Mouse (Mus musculus): Measurements from ENCODE around the gene Sec31a.

Gene Sec31a

GRCm38 (mm10) chr5:100412886-100413285 is 3.1 kb downstream of the Sec31a start:
- no peak for DNase-seq (ENCODE audit: extremely low read depth, insufficient read length, low spot score)

GRCm38 (mm10) chr5:100410281-100410680 is 5.8 kb downstream of the Sec31a start:
- no peak for DNase-seq (ENCODE audit: extremely low read depth, insufficient read length, low spot score)

- no peak for DNase-seq (ENCODE audit: extremely low read depth, insufficient read length, low spot score)
These were observed 7.5 kb downstream of the Sec31a start for GRCm38 (mm10) chr5:100408485-100408884.

GRCm38 (mm10) chr5:100396753-100397152 is 19.3 kb downstream of the Sec31a start:
- DNase-seq (ENCODE audit: extremely low read depth, insufficient read length, low spot score) = no peak

- DNase-seq (ENCODE audit: extremely low read depth, insufficient read length, low spot score) = no peak
These were observed 22.4 kb downstream of the Sec31a start for GRCm38 (mm10) chr5:100393681-100394080.

GRCm38 (mm10) chr5:100392436-100392955 is 23.5 kb downstream of the Sec31a start:
- DNase-seq (ENCODE audit: extremely low read depth, insufficient read length, low spot score) = no peak

- DNase-seq (ENCODE audit: extremely low read depth, insufficient read length, low spot score) = no peak
These were observed 32.1 kb downstream of the Sec31a start for GRCm38 (mm10) chr5:100383782-100384510.

DNA sequence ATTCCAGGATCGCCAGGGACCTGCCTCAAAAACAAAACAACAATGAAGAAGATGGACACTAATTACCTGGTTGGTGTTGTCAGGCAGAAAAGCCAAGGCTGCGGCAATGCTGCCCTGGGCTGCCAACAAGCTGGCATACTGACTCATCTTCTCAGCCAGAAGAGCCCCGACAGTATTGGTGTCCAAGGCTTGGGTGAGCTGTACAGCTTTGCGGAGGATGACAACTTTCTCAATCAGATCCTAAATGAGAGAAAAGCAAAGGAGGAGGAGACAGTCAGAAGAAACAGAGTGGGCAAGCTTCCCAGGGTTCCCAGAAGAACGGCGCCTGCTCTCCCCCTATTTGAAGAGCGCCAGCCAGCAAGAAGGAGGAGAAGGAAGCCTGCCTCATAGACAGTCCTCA is 34.9 kb downstream of the Sec31a start:
- no peak for DNase-seq (ENCODE audit: extremely low read depth, insufficient read length, low spot score)

DNA sequence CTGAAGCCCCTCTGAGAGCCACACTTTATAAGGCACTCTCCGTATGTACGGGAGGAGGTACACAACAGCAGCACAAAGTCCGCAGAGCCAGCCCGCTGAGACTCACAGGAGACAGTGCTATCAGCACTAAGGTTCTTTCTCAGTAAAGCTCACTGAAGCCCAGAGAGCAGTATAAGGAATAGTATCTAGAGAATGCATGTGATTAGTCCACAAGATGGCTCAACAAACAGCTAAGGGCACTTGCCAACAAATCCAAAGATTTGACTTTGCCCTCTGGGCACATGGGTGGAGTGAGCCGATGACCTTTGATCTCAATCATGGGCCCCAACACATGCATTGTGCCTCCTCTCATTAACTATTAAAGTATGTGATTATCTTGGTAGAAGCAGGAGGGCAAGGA is 35.8 kb downstream of the Sec31a start:
- DNase-seq (ENCODE audit: extremely low read depth, insufficient read length, low spot score) = no peak

GRCm38 (mm10) chr5:100378981-100379380 is 37.1 kb downstream of the Sec31a start:
- no peak for DNase-seq (ENCODE audit: extremely low read depth, insufficient read length, low spot score)

- no peak for DNase-seq (ENCODE audit: extremely low read depth, insufficient read length, low spot score)
These were observed 37.8 kb downstream of the Sec31a start for GRCm38 (mm10) chr5:100378211-100378610.

GRCm38 (mm10) chr5:100377376-100377775 is 38.7 kb downstream of the Sec31a start:
- no peak for DNase-seq (ENCODE audit: extremely low read depth, insufficient read length, low spot score)

DNA sequence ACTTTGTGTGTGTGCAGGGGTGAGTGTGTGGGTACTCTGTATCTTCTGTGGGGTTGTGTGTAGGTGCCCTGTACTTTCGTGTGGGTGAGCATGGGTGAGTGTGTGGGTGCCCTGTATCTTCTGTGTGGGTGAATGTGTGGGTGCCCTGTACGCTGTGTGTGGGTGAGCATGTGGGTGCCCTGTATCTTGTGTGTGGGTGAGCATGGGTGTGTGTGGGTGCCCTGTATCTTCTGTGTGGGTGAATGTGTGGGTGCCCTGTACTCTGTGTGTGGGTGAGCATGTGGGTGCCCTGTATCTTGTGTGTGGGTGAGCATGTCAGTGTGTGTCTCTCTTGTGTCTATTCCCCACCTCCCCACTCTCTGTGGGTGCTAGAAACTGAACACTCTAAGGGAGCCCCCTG is 41.3 kb downstream of the Sec31a start:
- DNase-seq (ENCODE audit: extremely low read depth, insufficient read length, low spot score) = no peak

GRCm38 (mm10) chr5:100373952-100374351 is 42.1 kb downstream of the Sec31a start:
- DNase-seq (ENCODE audit: extremely low read depth, insufficient read length, low spot score) = no peak

GRCm38 (mm10) chr5:100370919-100371318 is 45.1 kb downstream of the Sec31a start:
- no peak for DNase-seq (ENCODE audit: extremely low read depth, insufficient read length, low spot score)

- no peak for DNase-seq (ENCODE audit: extremely low read depth, insufficient read length, low spot score)
These were observed 46.1 kb downstream of the Sec31a start for GRCm38 (mm10) chr5:100369825-100370459.

GRCm38 (mm10) chr5:100369093-100369492 is 46.9 kb downstream of the Sec31a start:
- no peak for DNase-seq (ENCODE audit: extremely low read depth, insufficient read length, low spot score)

- DNase-seq (ENCODE audit: extremely low read depth, insufficient read length, low spot score) = no peak
These were observed 47.5 kb downstream of the Sec31a start for GRCm38 (mm10) chr5:100368527-100368926.

GRCm38 (mm10) chr5:100367051-100367450 is 49.0 kb downstream of the Sec31a start:
- DNase-seq (ENCODE audit: extremely low read depth, insufficient read length, low spot score) = no peak

DNA sequence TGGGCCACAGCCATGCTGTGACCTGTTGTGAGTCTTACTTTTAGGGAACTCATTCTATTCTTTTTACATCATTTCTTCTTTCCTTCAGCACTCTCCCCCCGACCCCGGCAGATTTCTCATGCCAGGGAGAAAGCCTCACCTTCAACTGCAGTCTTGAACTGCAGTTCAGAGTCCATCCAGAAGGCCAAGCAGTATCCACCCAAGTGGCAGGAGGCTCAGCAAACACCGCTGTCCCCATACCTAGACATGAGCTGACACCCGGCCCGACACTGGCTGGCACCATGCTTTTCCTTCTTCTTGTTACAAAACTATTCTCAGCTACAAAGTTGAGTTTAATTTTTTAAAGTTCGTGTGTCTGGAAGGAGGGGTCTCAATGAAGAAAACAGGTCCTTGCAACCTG is 55.7 kb downstream of the Sec31a start:
- DNase-seq (ENCODE audit: extremely low read depth, insufficient read length, low spot score) = no peak

- DNase-seq (ENCODE audit: extremely low read depth, insufficient read length, low spot score) = no peak
These were observed 57.7 kb downstream of the Sec31a start for GRCm38 (mm10) chr5:100358334-100358733.

GRCm38 (mm10) chr5:100354644-100355043 is 61.4 kb downstream of the Sec31a start:
- no peak for DNase-seq (ENCODE audit: extremely low read depth, insufficient read length, low spot score)

Data from 3134 (cell line).